Mouse (Mus musculus): ENCODE data around the gene Ist1.

DNA sequence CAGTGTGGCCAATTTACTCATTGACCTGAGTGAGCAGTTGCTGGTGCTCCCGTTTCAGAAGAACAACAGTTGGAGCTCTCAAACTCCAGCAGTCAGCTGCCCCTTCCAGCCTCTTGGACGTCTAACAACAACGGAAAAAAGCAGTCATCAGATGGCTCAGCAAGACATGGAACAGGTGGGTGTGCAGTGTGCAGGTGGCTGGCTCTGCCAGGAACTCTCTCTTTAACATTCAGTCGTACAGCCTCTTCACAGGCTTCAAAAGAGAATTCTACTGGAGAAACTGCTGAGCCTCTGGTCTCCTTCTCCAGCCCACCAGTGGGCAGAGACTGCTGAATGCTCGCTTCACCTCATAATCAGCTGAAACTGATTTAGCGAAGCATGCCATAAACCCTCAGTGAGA, 64.4 kb downstream of the Ist1 start:
- TF ChIP-seq CTCF (IDR thresholded peaks at IDR 0.05; ENCODE audit: borderline replicate concordance, insufficient read depth, low read length) (no peak), POLR2A (IDR thresholded peaks at IDR 0.05; ENCODE audit: low read depth, low read length) (no peak)
